In genomic region chr6:127374464-127375143, GRCm38 (mm10) we compare ENCODE assay signal across 7 mouse cellular contexts.
DNase-seq lines count a peak whose midpoint lies in the region; ATAC-seq and TF ChIP-seq lines count a peak whose summit lies in the region.

No protein-coding gene starts in this region.

- H3K9me3 ChIP-seq in limb, embryonic 14.5 days (ENCODE audit: control insufficient read depth, low read length): no peaks in the 10 kb centered on the region
- no peaks in the 10 kb centered on the region for H3K9me3 ChIP-seq in limb, embryonic 10.5 days (replicated peaks)

- no peak overlapping the region for H3K4me3 ChIP-seq in limb, embryonic 14.5 days (replicated peaks; ENCODE audit: low read length)
- no peak overlapping the region for H3K4me3 ChIP-seq in limb, embryonic 10.5 days

- H3K27ac ChIP-seq in limb, embryonic 14.5 days (replicated peaks; ENCODE audit: low read depth, low read length): no peak overlapping the region
- no peak overlapping the region for H3K27ac ChIP-seq in limb, embryonic 10.5 days

- intact Hi-C loops in gastrocnemius, postnatal 14 days (cut with DNase I; ENCODE audit: low total_unique reads): no loop called here

- WGBS in limb, embryonic 14.5 days: 44% methylated on average over 12 of the region's 12 CpGs
- 60% methylated on average over 12 of the region's 12 CpGs for WGBS in limb, embryonic 10.5 days

- H3K9ac ChIP-seq in limb, embryonic 14.5 days (ENCODE audit: low read depth, low read length, severe bottlenecking): no peak overlapping the region

- no peaks in the 10 kb centered on the region for H3K36me3 ChIP-seq in limb, embryonic 14.5 days (ENCODE audit: control insufficient read depth, insufficient read depth, low read length)
- no peaks in the 10 kb centered on the region for H3K36me3 ChIP-seq in limb, embryonic 10.5 days

- no peak overlapping the region for H3K4me2 ChIP-seq in limb, embryonic 14.5 days (replicated peaks; ENCODE audit: low read depth, low read length, severe bottlenecking)

- no peaks in the 10 kb centered on the region for H3K4me1 ChIP-seq in limb, embryonic 14.5 days (ENCODE audit: control insufficient read depth, insufficient read depth, low read length)
- peaks cover 10% of the 10 kb centered on the region; the same call in 1 of the 2 replicates for H3K4me1 ChIP-seq in limb, embryonic 10.5 days

- no peaks in the 10 kb centered on the region for H3K27me3 ChIP-seq in limb, embryonic 14.5 days (ENCODE audit: control insufficient read depth, insufficient read depth, low read length)
- H3K27me3 ChIP-seq in limb, embryonic 10.5 days (ENCODE audit: low read depth, poor library complexity, severe bottlenecking): no peaks in the 10 kb centered on the region

- peak; percentile 32 for DNase-seq in limb, embryonic 14.5 days (ENCODE audit: low spot score)
- DNase-seq in limb, embryonic 10.5 days (ENCODE audit: low spot score): no peak
- DNase-seq in adrenal gland, postnatal 10 days: peak; percentile 75
- DNase-seq in gastrocnemius, postnatal 14 days: peak; percentile 50
- DNase-seq in kidney, postnatal 10 days: peak; percentile 60
- DNase-seq in layer of hippocampus, postnatal 36 days: no peak
- no peak for DNase-seq in frontal cortex, postnatal 36 days (ENCODE audit: low spot score in 2 of 2)

- ATAC-seq in limb, embryonic 14.5 days (ENCODE audit: low FRiP score, low read depth): no peak

- TF ChIP-seq POLR2A in limb, embryonic 14.5 days (IDR thresholded peaks at IDR 0.05; ENCODE audit: borderline replicate concordance, extremely low read depth, insufficient read depth, insufficient read length): no peak

Comparison
In these comparisons a context has a peak if more than half of its experiments do, and no peak if none do; other contexts are left out.
1. DNase-seq: peak in limb, embryonic 14.5 days (single experiment), adrenal gland, postnatal 10 days (single experiment), gastrocnemius, postnatal 14 days (single experiment) and kidney, postnatal 10 days (single experiment); none in limb, embryonic 10.5 days (single experiment), layer of hippocampus, postnatal 36 days (0 of 2) and frontal cortex, postnatal 36 days (0 of 2).